Mouse (Mus musculus): ENCODE measurements around the gene Zeb2.

- TF ChIP-seq CTCF (IDR thresholded peaks at IDR 0.05; ENCODE audit: borderline replicate concordance, insufficient read depth, low read length) (no peak), POLR2A (IDR thresholded peaks at IDR 0.05; ENCODE audit: low read depth, low read length) (no peak)
These were observed 2.6 kb downstream of the Zeb2 start for GRCm38 (mm10) chr2:45114596-45114995.

Data from embryonic fibroblast, embryonic 13.5 days (primary cell).